Mouse (Mus musculus): ENCODE measurements around the gene Map3k14.
"Not testable (repeated sequence)": the region's sequence is repeated elsewhere in the genome, so short reads cannot be mapped to it uniquely, and the experiment has no call there.

Gene Map3k14

GRCm38 (mm10) chr11:103267346-103268219 is at the start of gene Map3k14:
Gene Map3k14 (minus strand): TSS chr11:103267472.
- DNase-seq (ENCODE audit: low spot score in 2 of 2) = peak; percentile 97 to 98

DNA sequence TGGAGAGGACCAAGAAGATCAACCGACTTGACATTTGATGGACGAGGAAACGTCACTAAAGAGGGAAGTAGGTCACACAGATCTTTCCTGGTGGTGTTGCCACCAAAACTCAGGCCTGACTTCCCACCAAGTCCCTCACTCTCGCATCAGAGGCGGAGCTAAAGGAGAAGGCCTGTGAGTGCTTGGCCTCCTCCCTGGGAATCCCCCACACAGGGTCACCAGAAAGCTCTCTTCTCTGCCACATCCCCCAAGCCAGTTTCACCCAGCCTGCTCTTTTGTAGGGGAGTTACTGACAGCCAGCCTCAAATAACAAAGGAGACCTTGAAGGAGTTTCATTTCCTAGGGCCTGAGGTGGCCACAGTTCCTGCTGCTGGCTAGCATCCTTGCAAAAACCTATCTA is 48.1 kb upstream of the Map3k14 start:
- no peak for DNase-seq (ENCODE audit: low spot score in 2 of 2)

- DNase-seq (ENCODE audit: low spot score in 2 of 2) = no peak
These were observed 47.6 kb upstream of the Map3k14 start for GRCm38 (mm10) chr11:103314736-103315374.

DNA sequence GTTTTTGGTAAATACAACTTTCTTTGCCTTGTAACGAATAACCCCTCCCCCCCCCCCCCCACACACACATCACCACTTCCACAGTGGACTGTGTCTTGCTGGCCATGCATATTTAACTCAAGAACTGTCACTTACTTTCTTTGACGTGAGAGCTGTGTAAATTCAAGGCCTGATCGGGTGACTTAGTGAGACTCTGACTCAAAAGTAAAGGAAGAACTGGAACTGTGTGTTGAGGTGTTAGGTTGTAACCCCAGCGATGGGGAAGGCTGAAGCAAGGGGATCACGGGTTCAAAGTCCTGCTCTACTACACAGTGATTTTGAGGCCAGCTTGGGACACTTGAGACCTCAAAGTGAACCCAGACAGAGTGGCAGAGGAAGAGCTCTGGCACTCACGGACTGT is 46.3 kb upstream of the Map3k14 start:
- DNase-seq (ENCODE audit: low spot score in 2 of 2) = no peak

DNA sequence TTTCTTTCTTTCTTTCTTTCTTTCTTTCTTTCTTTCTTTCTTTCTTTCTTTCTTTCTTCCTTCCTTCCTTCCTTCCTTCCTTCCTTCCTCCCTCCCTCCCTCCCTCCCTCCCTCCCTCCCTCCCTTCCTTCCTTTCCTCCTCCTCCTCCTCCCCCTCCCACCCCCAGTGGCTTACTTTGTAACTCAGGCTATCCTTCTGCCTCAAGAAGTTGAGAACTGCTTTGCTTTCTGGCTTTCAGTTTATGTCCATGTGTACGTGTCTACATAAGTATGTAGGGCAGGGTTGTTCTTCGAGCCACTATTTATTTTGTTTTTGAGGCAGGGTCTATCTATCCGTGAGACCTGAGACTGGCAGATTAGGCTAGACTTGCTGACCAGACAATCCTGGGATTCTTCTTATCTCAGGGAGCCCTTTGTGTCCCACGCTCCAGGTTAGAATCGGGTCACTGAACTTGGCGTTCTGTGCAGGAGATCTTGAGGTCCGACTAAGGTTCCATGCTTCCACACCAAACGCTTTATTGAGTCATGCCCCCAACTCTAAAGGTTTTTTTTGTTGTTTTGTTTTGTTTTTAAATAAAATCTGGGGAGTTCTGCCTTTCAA is 45.5 kb upstream of the Map3k14 start:
- no peak for DNase-seq (ENCODE audit: low spot score in 2 of 2)

DNA sequence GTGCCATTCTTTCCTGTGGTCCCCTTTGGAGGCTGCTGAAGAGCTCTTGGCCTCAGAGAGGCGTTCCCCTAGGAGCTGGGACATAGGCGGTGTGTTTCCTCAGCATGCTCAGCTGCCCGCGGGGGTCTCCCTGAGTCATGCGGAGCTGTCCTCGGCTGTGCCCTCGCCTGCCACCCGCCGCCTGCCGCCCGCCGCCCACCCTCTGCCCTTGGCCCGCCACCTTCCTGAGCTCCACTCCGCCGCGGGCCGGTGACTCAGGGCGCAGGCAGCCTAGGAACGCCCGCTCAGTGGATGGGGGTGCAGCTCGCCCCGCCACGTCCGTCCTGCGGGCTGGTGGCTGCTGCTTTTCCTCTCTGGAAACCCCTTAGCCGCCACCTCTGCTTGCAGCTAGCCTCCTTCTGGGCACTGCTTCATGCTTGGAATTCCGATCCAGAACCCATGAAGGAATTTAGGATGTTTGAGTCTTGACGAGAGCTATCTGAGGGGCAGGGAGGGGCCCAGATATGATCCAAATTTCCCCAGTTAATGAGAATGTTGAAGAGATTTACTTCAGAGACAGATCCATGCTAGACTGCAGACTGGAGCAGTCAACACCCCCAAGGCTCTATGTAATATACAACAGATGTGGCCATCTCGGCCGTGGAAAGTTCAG is 44.8 kb upstream of the Map3k14 start:
- no peak for DNase-seq (ENCODE audit: low spot score in 2 of 2)

- DNase-seq (ENCODE audit: low spot score in 2 of 2) = no peak
These were observed 42.8 kb upstream of the Map3k14 start for GRCm38 (mm10) chr11:103309956-103310574.

DNA sequence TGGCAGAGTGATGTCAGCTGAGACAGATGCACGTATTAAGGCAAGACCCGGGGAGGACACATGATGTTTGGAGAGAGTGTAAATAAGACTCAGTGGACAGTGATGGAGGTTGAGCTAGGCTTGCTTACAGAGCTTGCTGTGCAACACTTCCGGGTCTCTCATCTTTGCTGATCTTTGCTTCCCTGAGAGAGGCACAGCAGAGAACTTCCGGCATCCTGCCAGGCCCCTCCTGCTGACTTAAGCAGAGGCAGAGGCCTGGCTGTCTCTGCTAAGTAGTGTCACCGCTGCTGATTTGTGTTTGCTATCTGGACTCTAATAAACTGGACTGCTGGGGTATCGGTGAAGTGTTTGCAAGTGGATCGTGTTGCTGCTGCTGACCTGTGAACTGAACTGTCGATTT is 40.6 kb upstream of the Map3k14 start:
- no peak for DNase-seq (ENCODE audit: low spot score in 2 of 2)

GRCm38 (mm10) chr11:103304525-103304924 is 37.3 kb upstream of the Map3k14 start:
- no peak for DNase-seq (ENCODE audit: low spot score in 2 of 2)

- DNase-seq (ENCODE audit: low spot score in 2 of 2) = no peak
These were observed 27.5 kb upstream of the Map3k14 start for GRCm38 (mm10) chr11:103294772-103295171.

GRCm38 (mm10) chr11:103294066-103294465 is 26.8 kb upstream of the Map3k14 start:
- no peak for DNase-seq (ENCODE audit: low spot score in 2 of 2)

GRCm38 (mm10) chr11:103292890-103293287 is 25.6 kb upstream of the Map3k14 start:
- DNase-seq (ENCODE audit: low spot score in 2 of 2) = no peak

GRCm38 (mm10) chr11:103292152-103292889 is 25.0 kb upstream of the Map3k14 start:
- DNase-seq (ENCODE audit: low spot score in 2 of 2) = no peak

DNA sequence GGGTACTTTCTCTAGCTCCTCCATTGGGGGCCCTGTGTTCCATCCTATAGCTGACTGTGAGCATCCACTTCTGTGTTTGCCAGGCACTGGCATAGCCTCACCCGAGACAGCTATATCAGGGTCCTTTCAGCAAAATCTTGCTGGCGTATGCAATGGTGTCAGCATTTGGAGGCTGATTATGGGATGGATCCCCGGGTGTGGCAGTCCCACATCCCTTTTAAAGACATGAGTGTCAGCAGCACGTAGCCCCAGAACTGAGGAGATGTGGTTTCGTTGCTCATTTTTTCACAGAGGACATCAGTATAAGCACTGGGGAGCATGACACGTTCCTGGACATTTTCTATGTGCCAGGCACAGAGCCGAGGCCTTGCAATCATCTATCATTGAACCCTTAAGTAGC is 23.6 kb upstream of the Map3k14 start:
- not testable (repeated sequence) for DNase-seq (ENCODE audit: low spot score in 2 of 2)

DNA sequence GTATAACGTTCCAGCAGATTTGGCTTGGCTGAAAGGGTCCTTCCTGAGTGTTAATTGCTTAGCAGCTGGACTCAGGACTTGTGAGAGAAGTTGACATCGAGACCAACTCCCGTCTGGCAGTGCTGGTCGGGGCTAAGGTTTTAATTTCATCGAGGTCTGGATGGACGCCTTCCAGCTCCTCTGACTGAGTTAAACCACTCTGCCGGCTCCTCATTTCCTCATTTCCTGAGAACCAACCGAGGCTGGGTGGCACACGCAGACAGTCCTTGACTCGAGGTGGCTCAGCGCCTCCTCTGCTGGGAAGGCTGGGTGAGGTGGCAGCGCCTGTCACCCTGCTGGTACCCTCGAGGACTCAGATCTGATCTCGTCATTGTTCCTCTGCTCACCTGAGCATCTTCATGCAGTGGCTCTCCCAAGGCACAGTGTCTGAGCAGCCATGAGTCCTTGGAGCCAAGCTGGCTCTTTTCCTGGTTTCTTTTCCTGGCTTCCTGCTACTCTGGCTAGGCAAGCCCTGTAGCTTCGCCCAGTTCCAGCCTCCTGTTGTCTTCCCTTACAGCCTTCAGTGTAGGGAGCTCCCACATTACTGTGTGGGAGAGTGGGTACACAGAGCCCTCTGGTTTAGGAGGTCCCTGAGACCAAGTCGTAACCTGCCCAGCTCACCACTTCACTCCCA is 21.2 kb upstream of the Map3k14 start:
- DNase-seq (ENCODE audit: low spot score in 2 of 2) = no peak

DNA sequence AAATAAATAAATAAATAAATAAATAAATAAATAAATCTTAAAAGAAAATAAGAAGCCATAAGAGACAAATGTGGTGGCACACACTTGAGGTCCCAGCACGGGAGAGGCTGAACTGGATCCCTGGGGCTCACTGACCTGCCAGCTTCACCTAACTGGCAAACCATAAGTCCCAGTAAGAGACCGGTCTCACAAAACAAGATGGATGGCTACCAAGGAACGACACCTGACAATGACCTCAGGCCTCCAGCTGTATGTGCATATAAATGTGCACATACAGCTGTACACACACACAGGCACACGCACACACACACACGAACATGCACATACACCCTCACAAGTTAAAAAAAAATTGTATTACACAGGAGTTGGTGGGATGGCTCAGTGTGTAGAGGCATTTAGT is 19.6 kb upstream of the Map3k14 start:
- DNase-seq (ENCODE audit: low spot score in 2 of 2) = no peak

- no peak for DNase-seq (ENCODE audit: low spot score in 2 of 2)
These were observed 18.7 kb upstream of the Map3k14 start for GRCm38 (mm10) chr11:103285951-103286350.

DNA sequence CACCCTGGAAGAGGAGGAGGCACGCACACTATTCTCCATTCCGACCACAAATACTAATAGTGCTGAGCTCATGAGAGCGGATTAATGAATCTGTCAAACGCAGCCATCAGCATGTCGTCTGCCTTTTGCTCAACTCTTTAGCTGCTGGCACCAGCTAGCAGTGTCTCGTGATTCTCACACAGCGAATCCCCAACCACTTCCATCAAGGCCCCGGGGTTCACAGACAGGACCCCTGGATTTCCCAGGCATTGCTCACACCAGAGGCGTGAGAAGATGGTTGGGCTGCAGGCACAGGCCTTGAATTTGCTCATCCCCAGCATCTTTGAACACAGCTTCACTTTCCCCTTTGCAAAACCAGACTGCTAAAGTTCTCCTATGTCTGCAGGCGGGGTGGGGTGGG is 18.0 kb upstream of the Map3k14 start:
- DNase-seq (ENCODE audit: low spot score in 2 of 2) = no peak

- DNase-seq (ENCODE audit: low spot score in 2 of 2) = no peak
These were observed 14.5 kb upstream of the Map3k14 start for GRCm38 (mm10) chr11:103281784-103282183.

DNA sequence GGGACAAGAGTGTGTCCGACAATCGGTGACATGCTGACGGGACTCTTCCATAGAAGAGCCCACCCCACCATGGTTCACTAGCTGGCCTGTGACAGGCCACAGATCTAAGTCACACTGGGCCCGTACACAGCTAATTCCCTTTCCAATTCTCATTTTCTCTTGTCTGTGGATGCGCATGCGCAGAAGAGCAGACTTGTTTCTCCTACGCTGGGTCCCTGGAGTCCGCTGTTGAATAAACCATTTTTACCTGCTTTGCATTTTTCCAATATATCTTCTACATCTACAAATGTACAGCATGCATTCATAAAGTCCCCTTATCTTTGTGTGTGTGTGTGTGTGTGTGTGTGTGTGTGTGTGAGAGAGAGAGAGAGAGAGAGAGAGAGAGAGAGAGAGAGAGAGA is 9.2 kb upstream of the Map3k14 start:
- DNase-seq (ENCODE audit: low spot score in 2 of 2) = no peak

DNA sequence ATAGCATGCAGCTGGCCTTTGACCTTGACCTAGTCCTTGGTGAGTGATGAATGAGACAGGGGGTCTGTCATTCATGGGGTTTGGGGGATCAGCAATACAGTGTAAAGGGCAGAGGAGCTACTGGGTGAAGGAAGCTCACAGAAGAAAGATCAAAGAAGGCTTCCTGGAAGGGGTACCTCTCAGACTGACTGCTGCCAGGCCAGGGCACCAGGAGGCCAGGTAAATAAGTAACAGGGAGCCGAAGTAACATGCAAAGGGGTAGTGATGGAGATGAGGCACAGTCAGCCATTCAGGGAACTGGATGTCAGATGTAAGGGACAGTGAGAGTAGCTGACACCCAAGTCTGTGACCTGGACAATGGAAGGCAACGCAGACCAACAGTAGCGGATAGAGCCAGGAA is 5.6 kb upstream of the Map3k14 start:
- no peak for DNase-seq (ENCODE audit: low spot score in 2 of 2)

Data from spleen, postnatal 14 days (tissue).